Mouse (Mus musculus) bone marrow, adult 2 months (tissue): ENCODE data around the gene Glrx.

Experiments used
- CTCF ChIP-seq: fragments of 200-500 bp; IDR thresholded peaks from 2 replicates; pipeline ENCODE4 v1.5.1; 2011; ENCODE audit warnings: low read length, control low read depth; ENCODE audit not compliant: control insufficient read depth, insufficient read depth
- POLR2A ChIP-seq: fragments of 200-500 bp; IDR thresholded peaks from 2 replicates; pipeline ENCODE4 v1.6.1; 2011; ENCODE audit warnings: low read depth, mild to moderate bottlenecking, control low read depth, low read length, borderline replicate concordance; ENCODE audit not compliant: control insufficient read depth

DNA sequence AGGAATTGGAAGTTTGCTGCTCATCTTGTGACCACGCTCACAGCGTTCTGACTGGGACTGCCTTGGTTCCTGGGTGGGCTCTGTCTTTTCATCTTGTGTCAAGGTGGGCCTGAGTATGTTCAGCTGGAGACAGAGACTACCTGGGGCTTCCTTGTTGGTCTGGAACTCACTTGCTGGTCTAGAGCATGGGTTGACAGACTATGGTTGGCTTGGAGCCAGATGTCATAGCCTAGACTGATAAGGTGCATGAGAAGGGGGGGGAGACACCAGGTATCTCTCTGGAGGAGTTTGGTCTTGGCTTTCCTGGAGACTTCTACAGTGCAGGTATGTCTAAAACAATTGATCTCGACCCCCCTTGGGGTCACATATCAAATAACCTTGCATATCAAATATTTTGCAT lies 13.4 kb downstream of the Glrx start:
- TF ChIP-seq CTCF (no peak), POLR2A (no peak)
